Comparison of ENCODE assay signal across 14 mouse cellular contexts in genomic region chr5:66965442-66965841, GRCm38 (mm10).
"Had no signal": no experiment of that assay in that cellular context is flagged by ENCODE, and none has a peak within 500 bp of the region (broad histone marks: within the 10 kb centered on the region; RNA-seq: fewer than 3 reads in every experiment).

No protein-coding gene starts in this region.

- H3K27me3 ChIP-seq: liver, embryonic 15.5 days; lung, embryonic 15.5 days had no signal

- DNase-seq: kidney, adult 11 months; kidney, adult 9 months; kidney, postnatal 36 days; layer of hippocampus, adult 9-11 months; layer of hippocampus, postnatal 36 days; midbrain, embryonic 14.5 days; right cerebral cortex, postnatal 4 days; spleen, adult 18-20 months; thymus, adult 18-20 months; thymus, postnatal 14 days had no signal

- H3K36me3 ChIP-seq: liver, embryonic 15.5 days had no signal

- H3K9me3 ChIP-seq: liver, embryonic 15.5 days; lung, embryonic 15.5 days had no signal

- H3K27ac ChIP-seq: kidney, postnatal 0 days; liver, embryonic 15.5 days; lung, embryonic 15.5 days had no signal

- H3K4me1 ChIP-seq: liver, embryonic 15.5 days had no signal

- H3K4me2 ChIP-seq: liver, embryonic 11.5 days; liver, embryonic 15.5 days; lung, embryonic 15.5 days had no signal

- H3K4me3 ChIP-seq: liver, embryonic 15.5 days; lung, embryonic 15.5 days had no signal

- H3K9ac ChIP-seq: liver, embryonic 15.5 days; lung, embryonic 15.5 days had no signal
